Mouse (Mus musculus): ENCODE data around the gene Nos1ap.

The Nos1ap gene

GRCm38 (mm10) chr1:170588353-170588752 is 1.3 kb downstream of the Nos1ap start:
- no peak for DNase-seq (ENCODE audit: low spot score in 2 of 2)

GRCm38 (mm10) chr1:170586715-170587114 is 2.9 kb downstream of the Nos1ap start:
- no peak for DNase-seq (ENCODE audit: low spot score in 2 of 2)

GRCm38 (mm10) chr1:170583925-170584324 is 5.7 kb downstream of the Nos1ap start:
- no peak for DNase-seq (ENCODE audit: low spot score in 2 of 2)

- no peak for DNase-seq (ENCODE audit: low spot score in 2 of 2)
Measured at GRCm38 (mm10) chr1:170582341-170582740, 7.3 kb downstream of the Nos1ap start.

GRCm38 (mm10) chr1:170580485-170581110 is 9.1 kb downstream of the Nos1ap start:
- no peak for DNase-seq (ENCODE audit: low spot score in 2 of 2)

- DNase-seq (ENCODE audit: low spot score in 2 of 2): no peak
Measured at GRCm38 (mm10) chr1:170579476-170579875, 10.2 kb downstream of the Nos1ap start.

- no peak for DNase-seq (ENCODE audit: low spot score in 2 of 2)
Measured at GRCm38 (mm10) chr1:170579063-170579462, 10.6 kb downstream of the Nos1ap start.

GRCm38 (mm10) chr1:170576728-170577065 is 13.0 kb downstream of the Nos1ap start:
- no peak for DNase-seq (ENCODE audit: low spot score in 2 of 2)

- no peak for DNase-seq (ENCODE audit: low spot score in 2 of 2)
Measured at GRCm38 (mm10) chr1:170576012-170576727, 13.5 kb downstream of the Nos1ap start.

- no peak for DNase-seq (ENCODE audit: low spot score in 2 of 2)
Measured at GRCm38 (mm10) chr1:170573117-170573516, 16.5 kb downstream of the Nos1ap start.

- no peak for DNase-seq (ENCODE audit: low spot score in 2 of 2)
Measured at GRCm38 (mm10) chr1:170566969-170567368, 22.7 kb downstream of the Nos1ap start.

- DNase-seq (ENCODE audit: low spot score in 2 of 2): no peak
Measured at GRCm38 (mm10) chr1:170566538-170566937, 23.1 kb downstream of the Nos1ap start.

GRCm38 (mm10) chr1:170564926-170565325 is 24.7 kb downstream of the Nos1ap start:
- DNase-seq (ENCODE audit: low spot score in 2 of 2): no peak

GRCm38 (mm10) chr1:170562431-170562830 is 27.2 kb downstream of the Nos1ap start:
- DNase-seq (ENCODE audit: low spot score in 2 of 2): no peak

GRCm38 (mm10) chr1:170560768-170561167 is 28.9 kb downstream of the Nos1ap start:
- no peak for DNase-seq (ENCODE audit: low spot score in 2 of 2)

- no peak for DNase-seq (ENCODE audit: low spot score in 2 of 2)
Measured at GRCm38 (mm10) chr1:170557962-170558361, 31.7 kb downstream of the Nos1ap start.

GRCm38 (mm10) chr1:170556696-170557095 is 33.0 kb downstream of the Nos1ap start:
- DNase-seq (ENCODE audit: low spot score in 2 of 2): no peak

GRCm38 (mm10) chr1:170554939-170555293 is 34.7 kb downstream of the Nos1ap start:
- peak; percentile 78 to 90 for DNase-seq (ENCODE audit: low spot score in 2 of 2)

GRCm38 (mm10) chr1:170554235-170554938 is 35.3 kb downstream of the Nos1ap start:
- DNase-seq (ENCODE audit: low spot score in 2 of 2): peak; percentile 12 to 13

GRCm38 (mm10) chr1:170550649-170551440 is 38.8 kb downstream of the Nos1ap start:
- peak; percentile 44 to 66 for DNase-seq (ENCODE audit: low spot score in 2 of 2)

- peak; percentile 47 to 50 for DNase-seq (ENCODE audit: low spot score in 2 of 2)
Measured at GRCm38 (mm10) chr1:170549059-170549458, 40.6 kb downstream of the Nos1ap start.

GRCm38 (mm10) chr1:170548192-170548795 is 41.4 kb downstream of the Nos1ap start:
- DNase-seq (ENCODE audit: low spot score in 2 of 2): no peak
